Mouse (Mus musculus) kidney, adult 18-20 months (tissue): Measurements from ENCODE around the gene Sbf2.
"Not testable (repeated sequence)": the region's sequence is repeated elsewhere in the genome, so short reads cannot be mapped to it uniquely, and the experiment has no call there.

Experiments used
- DNase-seq: peaks from one replicate; pipeline ENCODE4 v3.0.0; 2021

Sbf2 gene

GRCm38 (mm10) chr7:110565815-110566549 is 48.7 kb downstream of the Sbf2 start:
- peak; percentile 13 for DNase-seq

- DNase-seq, result no peak
These were observed 53.1 kb downstream of the Sbf2 start for GRCm38 (mm10) chr7:110561647-110562046.

GRCm38 (mm10) chr7:110557001-110557400 is 57.7 kb downstream of the Sbf2 start:
- no peak for DNase-seq

GRCm38 (mm10) chr7:110556221-110556620 is 58.5 kb downstream of the Sbf2 start:
- no peak for DNase-seq

GRCm38 (mm10) chr7:110555260-110555659 is 59.5 kb downstream of the Sbf2 start:
- no peak for DNase-seq

- DNase-seq, result no peak
These were observed 66.5 kb downstream of the Sbf2 start for GRCm38 (mm10) chr7:110548268-110548667.

- no peak for DNase-seq
These were observed 71.4 kb downstream of the Sbf2 start for GRCm38 (mm10) chr7:110543341-110543740.

- DNase-seq, result no peak
These were observed 75.5 kb downstream of the Sbf2 start for GRCm38 (mm10) chr7:110539266-110539665.

- not testable (repeated sequence) for DNase-seq
These were observed 84.4 kb downstream of the Sbf2 start for GRCm38 (mm10) chr7:110530295-110530694.

- no peak for DNase-seq
These were observed 89.5 kb downstream of the Sbf2 start for GRCm38 (mm10) chr7:110525090-110525775.

GRCm38 (mm10) chr7:110516241-110517220 is 98.2 kb downstream of the Sbf2 start:
- no peak for DNase-seq

GRCm38 (mm10) chr7:110514131-110514530 is 100.6 kb downstream of the Sbf2 start:
- DNase-seq, result no peak

GRCm38 (mm10) chr7:110498653-110499052 is 116.1 kb downstream of the Sbf2 start:
- DNase-seq, result no peak

- DNase-seq, result no peak
These were observed 123.7 kb downstream of the Sbf2 start for GRCm38 (mm10) chr7:110491038-110491437.

GRCm38 (mm10) chr7:110485051-110485450 is 129.7 kb downstream of the Sbf2 start:
- no peak for DNase-seq

GRCm38 (mm10) chr7:110470987-110471386 is 143.7 kb downstream of the Sbf2 start:
- DNase-seq, result no peak

- no peak for DNase-seq
These were observed 151.3 kb downstream of the Sbf2 start for GRCm38 (mm10) chr7:110463471-110463870.

- peak; percentile 57 for DNase-seq
These were observed 182.4 kb downstream of the Sbf2 start for GRCm38 (mm10) chr7:110432301-110432700.

GRCm38 (mm10) chr7:110416318-110416717 is 198.4 kb downstream of the Sbf2 start:
- DNase-seq, result no peak

- DNase-seq, result peak; percentile 12
These were observed 200.4 kb downstream of the Sbf2 start for GRCm38 (mm10) chr7:110414276-110414675.

GRCm38 (mm10) chr7:110402092-110402491 is 212.6 kb downstream of the Sbf2 start:
- DNase-seq, result no peak

- DNase-seq, result no peak
These were observed 222.1 kb downstream of the Sbf2 start for GRCm38 (mm10) chr7:110392576-110392975.

GRCm38 (mm10) chr7:110391632-110392031 is 223.1 kb downstream of the Sbf2 start:
- DNase-seq, result no peak
